Mouse (Mus musculus) liver, adult 2 months (tissue): ENCODE data around the gene Bcl6. TPM values are rescaled to one million over a fixed set of nuclear protein-coding genes. Genes with fewer than 3 reads are reported as not detected.
A peak's percentile ranks its signal among the peaks of the same experiment; 100 is the strongest.

Experiments
- DNase-seq: peaks from one replicate; pipeline ENCODE4 v3.0.0-alpha.2; 2011; ENCODE audit warnings: low read depth, low spot score; ENCODE audit errors: extremely low read depth
- H3K27ac ChIP-seq: fragments of 200-500 bp; replicated peaks from 2 replicates; pipeline ENCODE4 v1.5.1; 2012; ENCODE audit warnings: low read depth, mild to moderate bottlenecking, control low read depth, inconsistent platforms, low read length; ENCODE audit not compliant: insufficient read depth
- H3K27me3 ChIP-seq: fragments of 200-500 bp; 2 replicates; pipeline ENCODE4 v1.6.1; 2012; ENCODE audit warnings: mild to moderate bottlenecking, moderate library complexity, low read length, inconsistent platforms; ENCODE audit not compliant: control insufficient read depth, insufficient read depth
- H3K36me3 ChIP-seq: fragments of 200-500 bp; 2 replicates; pipeline ENCODE4 v1.6.1; 2012; ENCODE audit warnings: low read length, inconsistent platforms; ENCODE audit not compliant: control insufficient read depth, insufficient read depth
- H3K4me1 ChIP-seq: fragments of 200-500 bp; 2 replicates; pipeline ENCODE4 v1.6.1; 2011; ENCODE audit warnings: low read length; ENCODE audit not compliant: control insufficient read depth, insufficient read depth
- H3K4me3 ChIP-seq: fragments of 200-500 bp; 2 replicates; pipeline ENCODE4 v1.5.1; 2011; ENCODE audit warnings: low read depth, mild to moderate bottlenecking, control low read depth, low read length, moderate library complexity; ENCODE audit not compliant: insufficient read depth
- H3K79me2 ChIP-seq: fragments of 200-500 bp; 2 replicates; pipeline ENCODE4 v1.6.1; 2012; ENCODE audit warnings: inconsistent platforms, mild to moderate bottlenecking, low read length, moderate library complexity; ENCODE audit not compliant: control insufficient read depth, insufficient read depth
- H3K9ac ChIP-seq: fragments of 200-500 bp; 2 replicates; pipeline ENCODE4 v1.6.1; 2012; ENCODE audit warnings: low read depth, mild to moderate bottlenecking, control low read depth, inconsistent platforms, low read length
- CTCF ChIP-seq: fragments of 200-500 bp; IDR thresholded peaks from 2 replicates; pipeline ENCODE4 v1.5.1; 2011; ENCODE audit warnings: low read depth, low read length, control low read depth
- POLR2A ChIP-seq: fragments of 200-500 bp; IDR thresholded peaks from 2 replicates; pipeline ENCODE4 v1.6.1; 2011; ENCODE audit warnings: low read length, control low read depth; ENCODE audit not compliant: insufficient read depth; ENCODE audit errors: extremely low read depth
- WGBS: fragments of 180-500 bp; shearing (Covaris S2); methylation state at CpG from one replicate; pipeline ENCODE4 v1.1.7; 2018; 5-methylcytosine and 5-hydroxymethylcytosine counted together
- polyA plus RNA-seq: library from polyadenylated mRNA; depleted of rRNA; stranded (reverse); fragments of >200 nt; gene quantifications from 2 replicates; pipeline ENCODE4 v1.2.3, GENCODE M21; 2012
- total RNA-seq: library from RNA; depleted of rRNA; stranded (reverse); fragments of >200 nt; gene quantifications from 2 replicates; pipeline ENCODE4 v1.2.3, GENCODE M21; 2014

Bcl6 gene
- total and polyA plus RNA-seq, 2 experiments: 4.5 to 20.6 TPM

- Histone ChIP-seq H3K9ac (no peak overlapping the region), H3K27ac (no peak overlapping the region), H3K79me2 (no peaks in the 10 kb centered on the region), H3K4me1 (no peaks in the 10 kb centered on the region), H3K4me3 (no peak overlapping the region), H3K36me3 (no peaks in the 10 kb centered on the region), H3K27me3 (no peaks in the 10 kb centered on the region)
- 74% methylated on average over 2 of the region's 2 CpGs for WGBS
- DNase-seq: no peak
- TF ChIP-seq POLR2A (no peak), CTCF (no peak)
Observed at GRCm38 (mm10) chr16:23934397-23934796, 54.3 kb downstream of the Bcl6 start.

- Histone ChIP-seq H3K4me1 (no peaks in the 10 kb centered on the region), H3K9ac (no peak within 1 kb of the TSS), H3K4me3 (no peak within 1 kb of the TSS), H3K27me3 (no peaks in the 10 kb centered on the region), H3K79me2 (no peaks in the 10 kb centered on the region), H3K36me3 (no peaks in the 10 kb centered on the region), H3K27ac (no peak within 1 kb of the TSS)
- WGBS: 82% methylated on average over 11 of the region's 11 CpGs
- TF ChIP-seq POLR2A: no peak
- TF ChIP-seq CTCF: no peak
- no peak for DNase-seq
Observed at GRCm38 (mm10) chr16:23932294-23932693, 56.4 kb downstream of the Bcl6 start, which contains the start of gene Rtp2. Gene Rtp2, minus strand, starts transcription at chr16:23932394.

GRCm38 (mm10) chr16:23931275-23931674 lies 57.4 kb downstream of the Bcl6 start:
- no peaks in the 10 kb centered on the region for H3K27me3 ChIP-seq
- no peak overlapping the region for H3K9ac ChIP-seq
- no peak overlapping the region for H3K27ac ChIP-seq
- DNase-seq: no peak
- no peaks in the 10 kb centered on the region for H3K79me2 ChIP-seq
- H3K4me3 ChIP-seq: no peak overlapping the region
- no peak for TF ChIP-seq CTCF
- no peak for TF ChIP-seq POLR2A
- H3K36me3 ChIP-seq: no peaks in the 10 kb centered on the region
- H3K4me1 ChIP-seq: no peaks in the 10 kb centered on the region
- WGBS: 76% methylated on average over 18 of the region's 18 CpGs

GRCm38 (mm10) chr16:23930426-23931073 lies 58.1 kb downstream of the Bcl6 start:
- no peaks in the 10 kb centered on the region for H3K79me2 ChIP-seq
- TF ChIP-seq CTCF: no peak
- no peak for TF ChIP-seq POLR2A
- H3K4me3 ChIP-seq: no peak overlapping the region
- WGBS: 81% methylated on average over 3 of the region's 3 CpGs
- H3K9ac ChIP-seq: no peak overlapping the region
- no peak overlapping the region for H3K27ac ChIP-seq
- H3K27me3 ChIP-seq: no peaks in the 10 kb centered on the region
- H3K4me1 ChIP-seq: no peaks in the 10 kb centered on the region
- H3K36me3 ChIP-seq: no peaks in the 10 kb centered on the region
- DNase-seq: no peak

GRCm38 (mm10) chr16:23927301-23928114 lies 61.1 kb downstream of the Bcl6 start:
- no peak for TF ChIP-seq POLR2A
- no peak for TF ChIP-seq CTCF
- no peak overlapping the region for H3K4me3 ChIP-seq
- no peaks in the 10 kb centered on the region for H3K27me3 ChIP-seq
- no peak overlapping the region for H3K27ac ChIP-seq
- no peak overlapping the region for H3K9ac ChIP-seq
- H3K4me1 ChIP-seq: no peaks in the 10 kb centered on the region
- peak; percentile 61 for DNase-seq
- no peaks in the 10 kb centered on the region for H3K79me2 ChIP-seq
- 88% methylated on average over 33 of the region's 33 CpGs for WGBS
- no peaks in the 10 kb centered on the region for H3K36me3 ChIP-seq

- no peaks in the 10 kb centered on the region for H3K79me2 ChIP-seq
- H3K36me3 ChIP-seq: no peaks in the 10 kb centered on the region
- no peak overlapping the region for H3K9ac ChIP-seq
- no peaks in the 10 kb centered on the region for H3K27me3 ChIP-seq
- H3K4me1 ChIP-seq: peaks cover 8% of the 10 kb centered on the region; the same call in 1 of the 2 replicates
- 83% methylated on average over 1 of the region's 1 CpGs for WGBS
- DNase-seq: no peak
- no peak overlapping the region for H3K4me3 ChIP-seq
- H3K27ac ChIP-seq: no peak overlapping the region
- TF ChIP-seq POLR2A (no peak), CTCF (no peak)
Observed at GRCm38 (mm10) chr16:23922906-23923305, 65.7 kb downstream of the Bcl6 start.
